ENCODE assay signal across 16 mouse cellular contexts in genomic region chr3:145843836-145844235, GRCm38 (mm10).
DNase-seq lines count a peak whose midpoint lies in the region; ATAC-seq lines count a peak whose summit lies in the region.
"Had no signal": no experiment of that assay in that cellular context is flagged by ENCODE, and none has a peak within 500 bp of the region (broad histone marks: within the 10 kb centered on the region; RNA-seq: fewer than 3 reads in every experiment).

No protein-coding gene starts in this region.

- no peaks in the 10 kb centered on the region for H3K36me3 ChIP-seq in kidney, embryonic 14.5 days (ENCODE audit: control insufficient read depth, insufficient read depth, low read length)
- H3K36me3 ChIP-seq: neural tube, embryonic 12.5 days had no signal

- no peak overlapping the region for H3K9ac ChIP-seq in kidney, embryonic 14.5 days (ENCODE audit: low read depth, low read length)
- H3K9ac ChIP-seq: limb, embryonic 15.5 days; neural tube, embryonic 12.5 days had no signal

- H3K27ac ChIP-seq in kidney, embryonic 14.5 days (ENCODE audit: low read depth, low read length): no peak overlapping the region
- H3K27ac ChIP-seq: limb, embryonic 15.5 days; neural tube, embryonic 12.5 days had no signal

- 93% methylated on average over 3 of the region's 3 CpGs for WGBS in kidney, embryonic 14.5 days

- H3K9me3 ChIP-seq in kidney, embryonic 14.5 days (ENCODE audit: control insufficient read depth, low read length): no peaks in the 10 kb centered on the region; the same call in 1 of the 2 replicates
- H3K9me3 ChIP-seq: limb, embryonic 15.5 days; neural tube, embryonic 12.5 days had no signal

- H3K4me1 ChIP-seq in kidney, embryonic 14.5 days (ENCODE audit: control insufficient read depth, insufficient read depth, low read length): no peaks in the 10 kb centered on the region
- H3K4me1 ChIP-seq: limb, embryonic 15.5 days had no signal

- no peak overlapping the region for H3K4me2 ChIP-seq in kidney, embryonic 14.5 days (replicated peaks; ENCODE audit: low read depth, low read length)
- H3K4me2 ChIP-seq: limb, embryonic 15.5 days; neural tube, embryonic 12.5 days had no signal

- no peak overlapping the region for H3K4me3 ChIP-seq in kidney, embryonic 14.5 days (ENCODE audit: low read length)
- H3K4me3 ChIP-seq: limb, embryonic 15.5 days; neural tube, embryonic 12.5 days had no signal

- ATAC-seq in kidney, embryonic 14.5 days (ENCODE audit: low FRiP score, low TSS enrichment): no peak
- ATAC-seq: forebrain, embryonic 14.5 days; intestine, postnatal 0 days; midbrain, embryonic 16.5 days had no signal

- no peaks in the 10 kb centered on the region for H3K27me3 ChIP-seq in kidney, embryonic 14.5 days (ENCODE audit: control insufficient read depth, insufficient read depth, low read length)
- H3K27me3 ChIP-seq: CH12.LX; limb, embryonic 15.5 days; neural tube, embryonic 12.5 days had no signal

- peak; percentile 55 for DNase-seq in kidney, adult 18-20 months
- DNase-seq in 3134 (ENCODE audit: extremely low read depth, insufficient read length, low spot score) (peak; percentile 67), NIH3T3 (ENCODE audit: low read depth) (peak; percentile 50)
- peak; percentile 36 for DNase-seq in gastrocnemius, postnatal 25 days
- DNase-seq in cerebellum, postnatal 25 days: no peak
- no peak for DNase-seq in frontal cortex, postnatal 14 days (ENCODE audit: low spot score in 2 of 2)
- DNase-seq: cerebellum, adult 9-10 months; embryo, embryonic 11 days; layer of hippocampus, adult 9-11 months had no signal

Comparison
In these comparisons a context has a peak if more than half of its experiments do, and no peak if none do; other contexts are left out.
1. DNase-seq: peak in kidney, adult 18-20 months (single experiment), 3134 (single experiment), NIH3T3 (single experiment) and gastrocnemius, postnatal 25 days (single experiment); none in cerebellum, postnatal 25 days (0 of 2) and frontal cortex, postnatal 14 days (0 of 2).